Mouse (Mus musculus) small intestine, adult 2 months (tissue): ENCODE results near the gene Gm20388.

Experiments used
- CTCF ChIP-seq: fragments of 200-500 bp; IDR thresholded peaks from 2 replicates; pipeline ENCODE4 v1.5.1; 2012; ENCODE audit warnings: low read depth, mild to moderate bottlenecking, control low read depth, inconsistent platforms, low read length, moderate library complexity, mixed read lengths; ENCODE audit not compliant: insufficient replicate concordance, insufficient read length; ENCODE audit errors: extremely low read depth
- POLR2A ChIP-seq: fragments of 200-500 bp; IDR thresholded peaks from 2 replicates; pipeline ENCODE4 v1.6.1; 2012; ENCODE audit warnings: low read depth, mild to moderate bottlenecking, control low read depth, inconsistent platforms, low read length, moderate library complexity

- TF ChIP-seq POLR2A (peak; percentile 37; the same call in 1 of the 2 replicates), CTCF (no peak)
Observed at GRCm38 (mm10) chr8:123753604-123754375, 3843.1 kb downstream of the Gm20388 start.
